Mouse (Mus musculus) MEL (cell line): ENCODE measurements around the gene BC051665. TPM values are rescaled to one million over a fixed set of nuclear protein-coding genes. Genes with fewer than 3 reads are reported as not detected.

Source experiments
- DNase-seq: peaks from one replicate; pipeline ENCODE4 v3.0.0; 2011; ENCODE audit warnings: low read depth, low spot score
- H3K27ac ChIP-seq: 2 replicates; pipeline ENCODE4 v1.5.1; 2012; ENCODE audit warnings: low read depth, mild to moderate bottlenecking, control low read depth, low read length, moderate library complexity; ENCODE audit not compliant: control insufficient read depth
- H3K27me3 ChIP-seq, 2 experiments: fragments of 150-350 bp in 1 of 2; sonication (generic) in 1 of 2; 2 replicates each; pipeline ENCODE4 v1.6.1; 2012; ENCODE audit warnings: low read length in 2 of 2, mild to moderate bottlenecking in 2 of 2, improper control_type of control experiment in 1 of 2, moderate library complexity in 1 of 2; ENCODE audit not compliant: insufficient read depth in 2 of 2, control insufficient read depth in 1 of 2
- H3K36me3 ChIP-seq, 2 experiments: 2 replicates each; pipeline ENCODE4 v1.6.1; 2012 to 2014; ENCODE audit warnings: low read length in 2 of 2, improper control_type of control experiment in 1 of 2, inconsistent platforms in 1 of 2, mild to moderate bottlenecking in 1 of 2; ENCODE audit not compliant: insufficient read depth in 2 of 2, control insufficient read depth in 1 of 2
- H3K4me1 ChIP-seq, 2 experiments: fragments of 150-350 bp in 1 of 2; sonication (generic) in 1 of 2; 2 replicates each; pipeline ENCODE4 v1.6.1; 2012; ENCODE audit warnings: low read length in 2 of 2, improper control_type of control experiment in 1 of 2, mild to moderate bottlenecking in 1 of 2; ENCODE audit not compliant: insufficient read depth in 2 of 2, control insufficient read depth in 1 of 2
- H3K4me3 ChIP-seq, 2 experiments: fragments of 150-350 bp in 1 of 2; sonication (generic) in 1 of 2; 2 replicates each; pipeline ENCODE4 v1.5.1; 2012; ENCODE audit warnings: low read depth in 2 of 2, low read length in 2 of 2, mild to moderate bottlenecking in 2 of 2, moderate library complexity in 2 of 2, control low read depth in 1 of 2, improper control_type of control experiment in 1 of 2; ENCODE audit not compliant: control insufficient read depth in 1 of 2, insufficient read depth in 1 of 2
- H3K79me2 ChIP-seq: 2 replicates; pipeline ENCODE4 v1.6.1; 2012; ENCODE audit warnings: mild to moderate bottlenecking, low read length, moderate library complexity; ENCODE audit not compliant: control insufficient read depth, poor library complexity, insufficient read depth
- H3K9ac ChIP-seq: 2 replicates; pipeline ENCODE4 v1.6.1; 2012; ENCODE audit warnings: low read depth, mild to moderate bottlenecking, control low read depth, low read length, moderate library complexity; ENCODE audit not compliant: control insufficient read depth, poor library complexity, severe bottlenecking
- H3K9me3 ChIP-seq: fragments of 150-350 bp; sonication (generic); replicated peaks from 2 replicates; pipeline ENCODE4 v1.6.1; 2012; ENCODE audit warnings: mild to moderate bottlenecking, low read length, improper control_type of control experiment, moderate library complexity; ENCODE audit not compliant: insufficient read depth
- BHLHE40 ChIP-seq: IDR thresholded peaks from 2 replicates; pipeline ENCODE4 v1.6.1; 2012; ENCODE audit warnings: low read depth, mild to moderate bottlenecking, inconsistent platforms, low read length, improper control_type of control experiment, borderline replicate concordance
- CHD1 ChIP-seq: IDR thresholded peaks from 2 replicates; pipeline ENCODE4 v1.6.1; 2012; ENCODE audit warnings: low read depth, mild to moderate bottlenecking, inconsistent platforms, low read length, improper control_type of control experiment
- CHD2 ChIP-seq: IDR thresholded peaks from 2 replicates; pipeline ENCODE4 v1.6.1; 2011; ENCODE audit warnings: low read length, improper control_type of control experiment
- CTCF ChIP-seq, 3 experiments: IDR thresholded peaks in 2 of 3; conservative IDR thresholded peaks in 1 of 3; 2 replicates each; pipeline ENCODE4 v1.5.1; 2011 to 2012; ENCODE audit warnings: low read length in 3 of 3, low read depth in 2 of 3, mild to moderate bottlenecking in 2 of 3, improper control_type of control experiment in 1 of 3, inconsistent platforms in 1 of 3, mixed read lengths in 1 of 3, moderate library complexity in 1 of 3; ENCODE audit not compliant: control insufficient read depth in 1 of 3, insufficient read depth in 1 of 3, poor library complexity in 1 of 3, severe bottlenecking in 1 of 3
- E2F4 ChIP-seq: IDR thresholded peaks from 2 replicates; pipeline ENCODE4 v1.6.1; 2011; ENCODE audit warnings: low read depth, low read length, improper control_type of control experiment, borderline replicate concordance
- EP300 ChIP-seq, 2 experiments: IDR thresholded peaks; 2 replicates each; pipeline ENCODE4 v1.6.1; 2011; ENCODE audit warnings: improper control_type of control experiment in 2 of 2, low read length in 2 of 2, low read depth in 1 of 2, mild to moderate bottlenecking in 1 of 2
- ETS1 ChIP-seq: IDR thresholded peaks from 2 replicates; pipeline ENCODE4 v1.6.1; 2012; ENCODE audit warnings: low read depth, mild to moderate bottlenecking, inconsistent platforms, low read length, improper control_type of control experiment, moderate library complexity
- GABPA ChIP-seq: IDR thresholded peaks from 2 replicates; pipeline ENCODE4 v1.6.1; 2012; ENCODE audit warnings: low read depth, mild to moderate bottlenecking, inconsistent platforms, low read length, improper control_type of control experiment, moderate library complexity
- GATA1 ChIP-seq: IDR thresholded peaks from 2 replicates; pipeline ENCODE4 v1.6.1; 2011; ENCODE audit warnings: low read depth, low read length, improper control_type of control experiment
- HCFC1 ChIP-seq: IDR thresholded peaks from 2 replicates; pipeline ENCODE4 v1.6.1; 2012; ENCODE audit warnings: low read depth, mild to moderate bottlenecking, inconsistent platforms, low read length, improper control_type of control experiment, moderate library complexity
- JUND ChIP-seq: IDR thresholded peaks from 2 replicates; pipeline ENCODE4 v1.6.1; 2011; ENCODE audit warnings: low read depth, mild to moderate bottlenecking, improper control_type of control experiment, low read length
- KAT2A ChIP-seq: conservative IDR thresholded peaks from 2 replicates; pipeline ENCODE4 v1.6.1; 2012; ENCODE audit warnings: low read depth, low read length, improper control_type of control experiment, inconsistent platforms
- MAFK ChIP-seq: IDR thresholded peaks from 2 replicates; pipeline ENCODE4 v1.6.1; 2011; ENCODE audit warnings: low read depth, mild to moderate bottlenecking, low read length, improper control_type of control experiment, borderline replicate concordance
- MAX ChIP-seq: IDR thresholded peaks from 2 replicates; pipeline ENCODE4 v1.6.1; 2011; ENCODE audit warnings: low read length, improper control_type of control experiment
- MAZ ChIP-seq: IDR thresholded peaks from 2 replicates; pipeline ENCODE4 v1.6.1; 2012; ENCODE audit warnings: low read depth, mild to moderate bottlenecking, inconsistent platforms, low read length, improper control_type of control experiment
- MEF2A ChIP-seq: IDR thresholded peaks from 2 replicates; pipeline ENCODE4 v1.6.1; 2014; ENCODE audit warnings: low read depth, mild to moderate bottlenecking, inconsistent platforms, low read length, improper control_type of control experiment; ENCODE audit not compliant: poor library complexity, insufficient replicate concordance, severe bottlenecking; ENCODE audit errors: extremely low read depth
- MXI1 ChIP-seq: IDR thresholded peaks from 2 replicates; pipeline ENCODE4 v1.6.1; 2011; ENCODE audit warnings: mild to moderate bottlenecking, low read depth, low read length, improper control_type of control experiment
- MYB ChIP-seq: IDR thresholded peaks from 2 replicates; pipeline ENCODE4 v1.6.1; 2011; ENCODE audit warnings: mild to moderate bottlenecking, low read depth, low read length, improper control_type of control experiment
- MYC ChIP-seq: IDR thresholded peaks from 2 replicates; pipeline ENCODE4 v1.6.1; 2011; ENCODE audit warnings: low read depth, mild to moderate bottlenecking, low read length, improper control_type of control experiment, moderate library complexity
- NELFE ChIP-seq: IDR thresholded peaks from 2 replicates; pipeline ENCODE4 v1.6.1; 2011; ENCODE audit warnings: low read depth, low read length, improper control_type of control experiment
- NRF1 ChIP-seq: IDR thresholded peaks from 2 replicates; pipeline ENCODE4 v1.6.1; 2014; ENCODE audit warnings: low read depth, mild to moderate bottlenecking, inconsistent platforms, low read length, improper control_type of control experiment, moderate library complexity; ENCODE audit not compliant: poor library complexity, insufficient read depth, severe bottlenecking
- POLR2A ChIP-seq, 2 experiments: IDR thresholded peaks; 2 replicates each; pipeline ENCODE4 v1.6.1; 2011 to 2012; ENCODE audit warnings: low read length in 2 of 2, mild to moderate bottlenecking in 2 of 2, control low read depth in 1 of 2, improper control_type of control experiment in 1 of 2, low read depth in 1 of 2, moderate library complexity in 1 of 2; ENCODE audit not compliant: control insufficient read depth in 1 of 2, insufficient read depth in 1 of 2, poor library complexity in 1 of 2
- POLR2AphosphoS2 ChIP-seq: IDR thresholded peaks from 2 replicates; pipeline ENCODE4 v1.6.1; 2011; ENCODE audit warnings: low read length, improper control_type of control experiment
- POLR2AphosphoS5 ChIP-seq: IDR thresholded peaks from 2 replicates; pipeline ENCODE4 v1.6.1; 2012; ENCODE audit warnings: low read depth, borderline replicate concordance, mild to moderate bottlenecking, inconsistent platforms, low read length, moderate library complexity, mixed read lengths
- RAD21 ChIP-seq: IDR thresholded peaks from 2 replicates; pipeline ENCODE4 v1.6.1; 2011; ENCODE audit warnings: mild to moderate bottlenecking, low read depth, low read length, improper control_type of control experiment
- RCOR1 ChIP-seq: IDR thresholded peaks from 2 replicates; pipeline ENCODE4 v1.6.1; 2012; ENCODE audit warnings: low read depth, mild to moderate bottlenecking, inconsistent platforms, low read length, improper control_type of control experiment
- SIN3A ChIP-seq: IDR thresholded peaks from 2 replicates; pipeline ENCODE4 v1.6.1; 2012; ENCODE audit warnings: low read length, improper control_type of control experiment, inconsistent platforms
- SMC3 ChIP-seq: IDR thresholded peaks from 2 replicates; pipeline ENCODE4 v1.6.1; 2011; ENCODE audit warnings: low read depth, low read length, improper control_type of control experiment
- TAL1 ChIP-seq: IDR thresholded peaks from 2 replicates; pipeline ENCODE4 v1.6.1; 2012; ENCODE audit warnings: mild to moderate bottlenecking, inconsistent platforms, low read length, moderate library complexity, mixed read lengths
- TBP ChIP-seq: IDR thresholded peaks from 2 replicates; pipeline ENCODE4 v1.8.0; 2011; ENCODE audit warnings: low read depth, low read length, improper control_type of control experiment
- TCF12 ChIP-seq: IDR thresholded peaks from 2 replicates; pipeline ENCODE4 v1.6.1; 2014; ENCODE audit warnings: low read depth, mild to moderate bottlenecking, inconsistent platforms, low read length, improper control_type of control experiment, moderate library complexity
- UBTF ChIP-seq: IDR thresholded peaks from 2 replicates; pipeline ENCODE4 v1.6.1; 2012; ENCODE audit warnings: low read depth, mild to moderate bottlenecking, inconsistent platforms, low read length, improper control_type of control experiment, moderate library complexity, borderline replicate concordance; ENCODE audit not compliant: insufficient read depth
- USF1 ChIP-seq: IDR thresholded peaks from 2 replicates; pipeline ENCODE4 v1.6.1; 2014; ENCODE audit warnings: low read depth, mild to moderate bottlenecking, inconsistent platforms, low read length, improper control_type of control experiment, moderate library complexity
- USF2 ChIP-seq, 2 experiments: IDR thresholded peaks; 2 replicates each; pipeline ENCODE4 v1.6.1; 2011 to 2012; ENCODE audit warnings: improper control_type of control experiment in 2 of 2, low read length in 2 of 2, borderline replicate concordance in 1 of 2, inconsistent platforms in 1 of 2, low read depth in 1 of 2, mild to moderate bottlenecking in 1 of 2; ENCODE audit not compliant: insufficient read depth in 1 of 2
- ZC3H11A ChIP-seq: IDR thresholded peaks from 2 replicates; pipeline ENCODE4 v1.6.1; 2012; ENCODE audit warnings: low read depth, mild to moderate bottlenecking, inconsistent platforms, low read length, improper control_type of control experiment
- ZKSCAN1 ChIP-seq: IDR thresholded peaks from 2 replicates; pipeline ENCODE4 v1.6.1; 2012; ENCODE audit warnings: low read depth, mild to moderate bottlenecking, inconsistent platforms, low read length, improper control_type of control experiment, moderate library complexity
- ZMIZ1 ChIP-seq: IDR thresholded peaks from 2 replicates; pipeline ENCODE4 v1.6.1; 2012; ENCODE audit warnings: low read depth, mild to moderate bottlenecking, inconsistent platforms, low read length, improper control_type of control experiment, moderate library complexity
- ZNF384 ChIP-seq: IDR thresholded peaks from 2 replicates; pipeline ENCODE4 v1.6.1; 2012; ENCODE audit warnings: low read depth, mild to moderate bottlenecking, inconsistent platforms, low read length, improper control_type of control experiment
- polyA plus RNA-seq, 2 experiments: library from polyadenylated mRNA; stranded (reverse) in 1 of 2; unstranded in 1 of 2; fragments of >175 nt in 1 of 2; fragments of >200 nt in 1 of 2; gene quantifications; 2 replicates each; pipeline versions ENCODE4 v1.2.1 to v1.2.4; 2012; ENCODE audit warnings: low replicate concordance in 2 of 2, low read depth in 1 of 2; ENCODE audit not compliant: insufficient read length in 2 of 2, insufficient read depth in 1 of 2, missing spikeins in 1 of 2
- total RNA-seq: library from RNA; depleted of rRNA; stranded (reverse); fragments of 300-350 nt; gene quantifications from 2 replicates; pipeline ENCODE4 v1.2.3, GENCODE M21; 2012

BC051665 gene
- total and polyA plus RNA-seq, 3 experiments: not detected

DNA sequence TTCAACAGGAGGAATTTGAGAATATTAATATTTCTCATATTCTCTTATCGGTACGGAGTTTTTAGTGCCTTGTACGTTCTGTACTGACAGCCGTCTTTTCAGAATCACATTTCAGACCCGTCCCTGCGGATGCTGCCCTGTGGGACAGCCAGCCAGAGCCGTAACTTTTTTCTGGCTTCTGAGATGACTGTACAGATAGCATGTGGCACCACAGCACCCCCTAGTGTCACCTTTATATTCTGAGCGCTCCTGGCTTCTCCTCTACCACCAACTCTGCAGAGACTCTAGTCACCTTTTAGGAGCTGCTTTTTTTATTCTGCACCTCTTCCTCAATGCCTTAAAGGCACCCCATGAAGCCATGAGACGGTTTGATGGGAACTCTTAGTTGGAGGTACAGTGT lies 47.7 kb downstream of the BC051665 start:
- H3K79me2 ChIP-seq: no peaks in the 10 kb centered on the region
- peaks cover 2 to 23% of the 10 kb centered on the region in 2 experiments; a peak in 2 of 4 replicates for H3K4me1 ChIP-seq
- H3K27ac ChIP-seq: peak overlapping the region; percentile 50; the same call in 1 of the 2 replicates
- peaks cover 0 to 15% of the 10 kb centered on the region in 2 experiments; a peak in 2 of 4 replicates for H3K36me3 ChIP-seq
- H3K4me3 ChIP-seq: peak overlapping the region; percentile 31 to 37
- DNase-seq: peak; percentile 86
- H3K9ac ChIP-seq: no peak overlapping the region
- H3K9me3 ChIP-seq: no peaks in the 10 kb centered on the region
- H3K27me3 ChIP-seq: no peaks in the 10 kb centered on the region
- TF ChIP-seq MXI1 (no peak; the same call in 1 of the 2 replicates), SMC3 (peak; percentile 76), MAZ (no peak), SIN3A (no peak; the same call in 1 of the 2 replicates), KAT2A (no peak), GATA1 (peak; percentile 69), USF2 (IDR thresholded peaks at IDR 0.05; ENCODE audit: borderline replicate concordance in 1 of 2, insufficient read depth in 1 of 2, low read depth in 1 of 2, low read length in 2 of 2) (no peak), HCFC1 (no peak), MAFK (no peak), MAX (peak; percentile 62; the same call in 1 of the 2 replicates), GABPA (no peak), CTCF (IDR thresholded peaks at IDR 0.05 in 2 of 3, conservative IDR thresholded peaks at IDR 0.05 in 1 of 3; ENCODE audit: control insufficient read depth in 1 of 3, insufficient read depth in 1 of 3, low read depth in 2 of 3, low read length in 3 of 3, poor library complexity in 1 of 3, severe bottlenecking in 1 of 3) (peak; percentile 68 to 84 (median 71)), NELFE (no peak), ZC3H11A (peak; percentile 70), USF1 (no peak), TBP (no peak), RCOR1 (no peak), POLR2AphosphoS5 (no peak), TCF12 (no peak), POLR2A (IDR thresholded peaks at IDR 0.05; ENCODE audit: control insufficient read depth in 1 of 2, insufficient read depth in 1 of 2, low read depth in 1 of 2, low read length in 2 of 2, poor library complexity in 1 of 2) (no peak), CHD1 (no peak), MYC (0 out of 2 replicates have a peak, but pooled peaks have one; percentile 45), EP300 (IDR thresholded peaks at IDR 0.05; ENCODE audit: low read depth in 1 of 2, low read length in 2 of 2) (0 out of 4 replicates have a peak, but pooled peaks of 1 of the 2 experiments have one; percentile 34), TAL1 (no peak), E2F4 (no peak), CHD2 (no peak), UBTF (no peak), POLR2AphosphoS2 (no peak), ETS1 (no peak), JUND (no peak), BHLHE40 (no peak), ZKSCAN1 (no peak), ZMIZ1 (no peak), MYB (no peak), ZNF384 (peak; percentile 82), MEF2A (no peak), NRF1 (no peak), RAD21 (peak; percentile 83)
